Mouse (Mus musculus): Measurements from ENCODE around the gene Bag1. TPM values are rescaled to one million over a fixed set of nuclear protein-coding genes. Genes with fewer than 3 reads are reported as not detected.
A peak's percentile ranks its signal among the peaks of the same experiment; 100 is the strongest.

Bag1 gene
- total RNA-seq, 2 experiments from 2014 or later: 163 to 361 TPM

DNA sequence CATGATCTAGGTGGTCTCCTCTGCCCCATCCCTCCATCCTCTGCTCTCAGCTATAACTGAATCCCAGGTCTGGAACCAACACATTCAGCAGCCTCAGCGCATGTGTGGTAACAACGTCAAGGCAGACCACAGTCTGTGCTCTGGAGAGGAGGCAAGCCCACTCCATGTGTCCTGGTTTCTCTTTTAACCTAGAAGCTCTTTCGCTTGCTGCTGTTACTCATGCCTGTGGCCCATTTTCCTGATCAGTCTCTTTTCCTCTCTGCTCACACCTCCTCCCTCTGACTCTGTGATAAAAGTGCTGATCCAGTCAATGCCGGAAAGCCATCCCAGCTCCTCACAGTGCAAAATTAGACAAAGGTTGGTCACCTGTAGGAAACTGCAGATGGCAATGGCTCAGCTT is 58.1 kb downstream of the Bag1 start:
- 0 out of 2 replicates have a peak, but pooled peaks have one; percentile 37 for ATAC-seq (replicated peaks; ENCODE audit: poor library complexity)

DNA sequence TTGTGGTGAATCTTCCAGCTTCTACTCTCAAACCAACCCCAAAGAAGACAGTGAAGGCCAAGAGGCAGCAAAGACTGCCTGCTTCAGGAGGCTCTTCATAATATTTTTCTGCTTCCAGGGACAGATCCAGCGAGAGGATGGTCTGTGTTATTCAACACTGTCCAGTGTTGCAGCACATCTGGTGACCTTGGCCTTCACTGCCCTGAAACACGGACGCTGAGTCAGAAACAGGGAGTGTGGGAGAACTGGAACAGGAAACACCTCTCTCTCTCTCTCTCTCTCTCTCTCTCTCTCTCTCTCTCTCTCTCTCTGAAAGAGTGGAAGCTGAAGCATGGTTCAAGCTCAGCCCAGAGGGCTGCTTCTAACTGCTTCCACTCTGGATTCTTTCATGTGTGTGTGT is 58.8 kb downstream of the Bag1 start:
- ATAC-seq (replicated peaks; ENCODE audit: poor library complexity): no peak

DNA sequence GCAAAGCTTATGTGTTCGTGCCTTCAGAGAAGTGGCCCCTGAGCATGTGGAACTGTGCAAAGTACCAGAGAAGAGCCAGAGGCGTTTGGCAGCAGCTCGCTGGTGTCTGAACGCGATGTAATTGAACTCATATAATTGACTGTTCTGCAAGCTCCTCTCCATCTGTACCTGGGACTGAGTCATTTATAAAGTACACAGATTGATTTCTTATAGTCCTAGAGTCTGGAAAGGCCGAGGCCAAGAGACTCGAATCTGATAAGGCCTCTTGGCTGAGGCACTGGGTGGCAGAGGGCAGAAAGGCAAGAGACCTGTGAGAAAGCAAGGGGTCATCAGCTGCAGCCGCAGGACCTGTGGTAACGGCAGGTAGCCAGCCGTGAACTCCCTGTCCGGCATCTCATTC is 59.3 kb downstream of the Bag1 start:
- no peak for ATAC-seq (replicated peaks; ENCODE audit: poor library complexity)

Other genes starting within 250 kb of the Bag1 start
- gene Aptx, start 245.1 kb downstream of the Bag1 start, total RNA-seq (2015): 11.3 and 21.4 TPM in 2 replicates
- gene Aptx, start 245.1 kb downstream of the Bag1 start, total RNA-seq (2017): 11.2 and 16.5 TPM in 2 replicates
- gene Dnaja1, start 226.1 kb downstream of the Bag1 start, total RNA-seq (2015): 156 and 168 TPM in 2 replicates
- gene Dnaja1, start 226.1 kb downstream of the Bag1 start, total RNA-seq (2017): 332 and 482 TPM in 2 replicates
- 77.6 and 83.9 TPM in 2 replicates for gene Smu1, start 190.4 kb downstream of the Bag1 start, total RNA-seq (2015)
- 141 and 143 TPM in 2 replicates for gene Smu1, start 190.4 kb downstream of the Bag1 start, total RNA-seq (2017)
- gene B4galt1, start 94.3 kb downstream of the Bag1 start, total RNA-seq (2015): 69.8 and 71.5 TPM in 2 replicates
- gene B4galt1, start 94.3 kb downstream of the Bag1 start, total RNA-seq (2017): 41.2 and 46.5 TPM in 2 replicates
- not detected in 2 replicates for gene Spink4, start 28.2 kb downstream of the Bag1 start, total RNA-seq (2015)
- gene Spink4, start 28.2 kb downstream of the Bag1 start, total RNA-seq (2017): not detected in 2 replicates
- gene Chmp5, start 113 bp upstream of the Bag1 start, total RNA-seq (2015): 52.0 and 55.4 TPM in 2 replicates
- 81.4 and 87.2 TPM in 2 replicates for gene Chmp5, start 113 bp upstream of the Bag1 start, total RNA-seq (2017)
- 47.5 and 51.8 TPM in 2 replicates for gene Nfx1, start 22.6 kb upstream of the Bag1 start, total RNA-seq (2015)
- 70.5 and 71.5 TPM in 2 replicates for gene Nfx1, start 22.6 kb upstream of the Bag1 start, total RNA-seq (2017)
- 0.20 TPM in 1 of 2 replicates, not detected in the other for gene Aqp7, start 99.8 kb upstream of the Bag1 start, total RNA-seq (2015)
- gene Aqp7, start 99.8 kb upstream of the Bag1 start, total RNA-seq (2017): not detected in 2 replicates
- gene Aqp3, start 149.9 kb upstream of the Bag1 start, total RNA-seq (2015): not detected in 2 replicates
- gene Aqp3, start 149.9 kb upstream of the Bag1 start, total RNA-seq (2017): not detected in 2 replicates
- gene Nol6, start 176.2 kb upstream of the Bag1 start, total RNA-seq (2015): 20.3 and 22.8 TPM in 2 replicates
- gene Nol6, start 176.2 kb upstream of the Bag1 start, total RNA-seq (2017): 20.5 and 22.4 TPM in 2 replicates
- 131 and 149 TPM in 2 replicates for gene Ube2r2, start 187.4 kb upstream of the Bag1 start, total RNA-seq (2015)
- 29.9 and 33.4 TPM in 2 replicates for gene Ube2r2, start 187.4 kb upstream of the Bag1 start, total RNA-seq (2017)